Mouse (Mus musculus): ENCODE data around the gene Ptprf.

- TF ChIP-seq CTCF (IDR thresholded peaks at IDR 0.05; ENCODE audit: low read depth, low read length) (no peak), POLR2A (IDR thresholded peaks at IDR 0.05; ENCODE audit: extremely low read depth, insufficient read depth, low read length) (no peak)
Measured at GRCm38 (mm10) chr4:118245847-118246246, 45.4 kb downstream of the Ptprf start.
